Mouse (Mus musculus) small intestine, adult 2 months (tissue): ENCODE measurements at regions not wholly inside any gene's neighbourhood (a gene's known extent, or its start where the extent isn't known, plus 50 kb on each side); places are given as distances from the start of the nearest gene placed in this dataset.

ENCODE experiments used
- H3K27ac ChIP-seq: fragments of 200-500 bp; 2 replicates; pipeline ENCODE4 v1.5.1; 2012; ENCODE audit warnings: low read depth, low read length, control low read depth, inconsistent platforms; ENCODE audit not compliant: insufficient read depth
- H3K27me3 ChIP-seq: fragments of 200-500 bp; 2 replicates; pipeline ENCODE4 v1.6.1; 2012; ENCODE audit warnings: mild to moderate bottlenecking, moderate library complexity, low read length, inconsistent platforms; ENCODE audit not compliant: control insufficient read depth, insufficient read depth
- H3K36me3 ChIP-seq: fragments of 200-500 bp; 2 replicates; pipeline ENCODE4 v1.6.1; 2012; ENCODE audit warnings: mild to moderate bottlenecking, low read length, control low read depth, inconsistent platforms; ENCODE audit not compliant: control insufficient read depth, insufficient read depth
- H3K4me1 ChIP-seq: fragments of 200-500 bp; 2 replicates; pipeline ENCODE4 v1.6.1; 2012; ENCODE audit warnings: low read length, inconsistent platforms, mixed read lengths; ENCODE audit not compliant: control insufficient read depth, insufficient read depth, insufficient read length
- H3K4me3 ChIP-seq: fragments of 200-500 bp; 2 replicates; pipeline ENCODE4 v1.5.1; 2012; ENCODE audit warnings: low read depth, mild to moderate bottlenecking, control low read depth, inconsistent platforms, low read length, moderate library complexity
- CTCF ChIP-seq: fragments of 200-500 bp; IDR thresholded peaks from 2 replicates; pipeline ENCODE4 v1.5.1; 2012; ENCODE audit warnings: low read depth, mild to moderate bottlenecking, control low read depth, inconsistent platforms, low read length, moderate library complexity, mixed read lengths; ENCODE audit not compliant: insufficient replicate concordance, insufficient read length; ENCODE audit errors: extremely low read depth
- POLR2A ChIP-seq: fragments of 200-500 bp; IDR thresholded peaks from 2 replicates; pipeline ENCODE4 v1.6.1; 2012; ENCODE audit warnings: low read depth, mild to moderate bottlenecking, control low read depth, inconsistent platforms, low read length, moderate library complexity
- WGBS: fragments of 180-500 bp; shearing (Covaris S2); methylation state at CpG from one replicate; pipeline ENCODE4 v1.1.7; 2018; 5-methylcytosine and 5-hydroxymethylcytosine counted together

DNA sequence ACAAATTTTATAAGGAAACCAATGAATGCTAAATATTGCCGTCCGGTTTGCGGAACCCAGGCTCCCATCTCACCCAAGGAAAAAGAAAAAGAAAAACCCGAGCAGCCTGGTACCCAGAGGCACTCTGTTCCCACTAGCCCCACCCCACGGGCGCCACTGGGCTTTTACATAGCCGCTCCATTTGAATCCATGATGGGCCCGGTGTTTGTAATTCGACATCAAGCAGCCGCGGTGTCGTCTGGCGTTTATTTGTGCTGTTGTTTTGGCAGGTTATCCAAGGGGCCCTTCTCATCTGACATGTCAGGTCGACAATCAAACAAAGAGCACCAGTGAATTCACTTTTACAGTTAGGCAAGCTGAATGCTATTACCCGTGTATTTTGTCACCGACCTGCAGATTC is 68.8 kb upstream of the Mgmt start:
- Histone ChIP-seq H3K27me3 (0 out of 2 replicates have a peak, but pooled peaks cover 4% of the 10 kb centered on the region), H3K4me3 (no peak overlapping the region), H3K36me3 (no peaks in the 10 kb centered on the region), H3K27ac (no peak overlapping the region), H3K4me1 (no peaks in the 10 kb centered on the region)
- TF ChIP-seq CTCF = no peak
- no peak for TF ChIP-seq POLR2A
- WGBS = 29% methylated on average over 16 of the region's 16 CpGs

DNA sequence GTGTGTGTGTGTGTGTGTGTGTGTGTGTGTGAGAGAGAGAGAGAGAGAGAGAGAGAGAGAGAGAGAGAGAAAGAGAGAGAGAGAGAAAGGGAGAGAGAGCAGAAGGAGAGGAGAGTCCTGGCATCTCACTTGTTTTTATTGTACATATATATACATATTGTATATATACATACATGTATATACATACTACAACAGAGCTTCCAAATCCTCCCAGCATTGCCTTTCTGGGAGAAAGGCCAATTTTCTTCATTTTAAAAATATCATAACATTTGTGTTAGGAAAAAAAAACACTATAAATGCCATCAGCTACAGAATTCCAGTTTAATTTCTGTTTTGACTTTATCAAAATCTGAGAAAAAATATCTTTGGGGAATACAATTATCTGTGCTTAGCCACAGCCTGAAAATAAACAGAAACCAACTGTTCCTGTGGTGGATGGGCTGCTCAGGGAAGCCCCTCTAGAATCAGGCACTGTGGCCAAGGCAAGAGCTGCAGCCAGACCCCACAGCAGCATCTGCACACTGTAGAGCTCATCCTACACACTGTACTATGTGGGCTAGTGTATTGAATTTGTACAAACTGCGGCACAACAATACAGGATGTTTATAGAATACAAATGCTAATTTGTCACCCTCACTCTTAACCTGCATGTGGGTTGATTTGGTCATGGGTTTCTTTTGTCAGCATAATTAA is 64.6 kb upstream of the Mgmt start:
- TF ChIP-seq CTCF (no peak), POLR2A (no peak)
- H3K27ac ChIP-seq = no peak overlapping the region
- no peak overlapping the region for H3K4me3 ChIP-seq
- H3K4me1 ChIP-seq = no peaks in the 10 kb centered on the region
- 83% methylated on average over 1 of the region's 1 CpGs for WGBS
- no peaks in the 10 kb centered on the region for H3K36me3 ChIP-seq
- 0 out of 2 replicates have a peak, but pooled peaks cover 4% of the 10 kb centered on the region for H3K27me3 ChIP-seq

GRCm38 (mm10) chr7:136832419-136832818 is 62.0 kb upstream of the Mgmt start:
- no peak for TF ChIP-seq CTCF
- TF ChIP-seq POLR2A = no peak
- Histone ChIP-seq H3K36me3 (no peaks in the 10 kb centered on the region), H3K27ac (no peak overlapping the region), H3K4me3 (no peak overlapping the region), H3K4me1 (no peaks in the 10 kb centered on the region), H3K27me3 (no peaks in the 10 kb centered on the region)
- WGBS = 70% methylated on average over 7 of the region's 7 CpGs

- no peak for TF ChIP-seq CTCF
- no peak for TF ChIP-seq POLR2A
- WGBS = 62% methylated on average over 5 of the region's 5 CpGs
- H3K4me1 ChIP-seq = no peaks in the 10 kb centered on the region
- H3K4me3 ChIP-seq = no peak overlapping the region
- H3K36me3 ChIP-seq = no peaks in the 10 kb centered on the region
- H3K27me3 ChIP-seq = no peaks in the 10 kb centered on the region
- no peak overlapping the region for H3K27ac ChIP-seq
Measured at GRCm38 (mm10) chr7:136838971-136839370, 55.4 kb upstream of the Mgmt start.

DNA sequence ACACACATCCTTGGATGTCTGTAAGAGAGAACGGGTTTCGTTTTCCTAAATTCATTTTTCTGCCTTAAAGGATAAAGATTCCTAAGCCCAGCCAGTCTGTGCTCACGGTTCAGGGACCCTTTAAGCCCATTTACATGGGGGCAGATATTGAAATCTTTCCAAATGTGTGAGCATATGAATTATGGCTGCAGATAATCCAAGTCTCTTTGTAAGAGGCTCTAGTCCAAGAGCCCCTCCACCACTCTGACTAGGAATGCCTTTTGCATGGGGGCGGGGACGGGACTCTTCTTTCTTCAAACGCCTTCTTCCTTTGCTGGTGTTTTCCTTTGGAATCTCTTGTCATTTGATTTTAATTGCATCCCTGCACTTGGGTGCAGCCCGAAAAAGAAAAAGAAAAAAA is 54.2 kb upstream of the Mgmt start:
- no peaks in the 10 kb centered on the region for H3K36me3 ChIP-seq
- no peak overlapping the region for H3K4me3 ChIP-seq
- no peaks in the 10 kb centered on the region for H3K4me1 ChIP-seq
- H3K27ac ChIP-seq = no peak overlapping the region
- WGBS = 66% methylated on average over 7 of the region's 7 CpGs
- no peak for TF ChIP-seq CTCF
- no peak for TF ChIP-seq POLR2A
- no peaks in the 10 kb centered on the region for H3K27me3 ChIP-seq

- WGBS = 77% methylated on average over 7 of the region's 7 CpGs
- Histone ChIP-seq H3K27me3 (no peaks in the 10 kb centered on the region), H3K27ac (no peak overlapping the region), H3K36me3 (no peaks in the 10 kb centered on the region), H3K4me3 (no peak overlapping the region), H3K4me1 (no peaks in the 10 kb centered on the region)
- no peak for TF ChIP-seq POLR2A
- TF ChIP-seq CTCF = no peak
Measured at GRCm38 (mm10) chr7:136842751-136843150, 51.7 kb upstream of the Mgmt start.

DNA sequence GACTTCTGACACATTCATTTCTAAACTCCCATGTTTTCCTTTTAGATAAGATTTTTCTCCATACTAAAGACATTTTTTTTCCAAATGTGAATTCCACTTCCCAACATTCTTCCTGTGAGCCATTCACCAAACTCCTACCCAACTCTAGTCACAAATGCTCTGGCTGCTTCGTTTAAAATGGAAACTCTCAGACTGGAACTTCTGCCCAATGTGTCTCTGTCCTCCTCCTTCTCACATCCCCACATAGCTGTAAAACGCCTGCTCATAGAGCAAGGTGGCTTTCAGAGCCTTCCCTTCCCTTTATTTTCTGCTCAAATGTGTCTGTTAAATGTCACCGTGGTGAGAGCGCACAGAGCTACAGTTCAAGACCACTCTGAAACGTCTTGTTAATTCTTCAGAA is 50.1 kb upstream of the Mgmt start:
- Histone ChIP-seq H3K4me3 (no peak overlapping the region), H3K27me3 (no peaks in the 10 kb centered on the region), H3K36me3 (no peaks in the 10 kb centered on the region), H3K4me1 (no peaks in the 10 kb centered on the region), H3K27ac (no peak overlapping the region)
- 56% methylated on average over 5 of the region's 5 CpGs for WGBS
- TF ChIP-seq CTCF (no peak), POLR2A (no peak)
